Mouse (Mus musculus): ENCODE results near the gene Fam171a2.

The Fam171a2 gene

DNA sequence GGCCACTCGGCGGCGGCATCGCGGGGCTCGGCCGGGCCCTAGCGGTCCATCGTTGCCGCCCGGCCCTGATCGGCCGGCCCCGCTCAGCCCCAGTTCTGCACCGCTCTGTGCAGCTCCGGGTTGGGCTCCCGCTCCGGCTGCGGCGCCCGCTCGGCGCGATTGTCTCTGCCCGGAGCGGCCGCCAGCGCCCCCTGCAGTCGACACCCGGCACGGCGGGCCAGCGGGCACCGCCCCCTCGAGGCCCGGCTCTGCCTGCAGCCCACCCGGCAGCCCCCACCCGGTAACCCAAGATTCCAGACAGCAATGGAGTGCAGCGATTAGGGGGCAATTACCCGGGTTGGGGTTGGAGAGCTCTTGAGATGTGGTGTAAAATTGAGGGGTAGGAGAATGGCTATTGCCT, at the start of gene Fam171a2:
TSS of gene Fam171a2 (minus strand) at position 186 of the 400 bp plus-strand sequence.
- peak; percentile 68 to 77 for DNase-seq

DNA sequence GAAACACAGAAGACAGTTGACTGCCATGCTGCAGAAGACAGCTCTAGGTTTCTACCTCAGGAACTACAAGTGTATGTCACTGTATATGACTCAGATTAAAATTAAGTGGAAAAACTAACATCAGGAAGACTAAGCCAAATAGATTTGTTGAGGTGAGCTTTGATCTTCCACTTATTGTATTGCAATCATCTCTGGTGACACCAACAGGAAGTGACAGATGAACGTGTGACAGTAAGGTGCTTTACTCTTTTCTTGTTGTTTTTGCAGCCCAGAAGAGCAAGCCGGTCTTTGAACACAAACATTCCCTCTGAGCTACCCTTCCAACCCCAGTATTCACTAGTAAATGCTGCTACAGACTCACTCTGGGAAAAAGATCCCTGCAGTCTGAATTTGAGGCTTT, 49.2 kb upstream of the Fam171a2 start:
- no peak for DNase-seq

DNA sequence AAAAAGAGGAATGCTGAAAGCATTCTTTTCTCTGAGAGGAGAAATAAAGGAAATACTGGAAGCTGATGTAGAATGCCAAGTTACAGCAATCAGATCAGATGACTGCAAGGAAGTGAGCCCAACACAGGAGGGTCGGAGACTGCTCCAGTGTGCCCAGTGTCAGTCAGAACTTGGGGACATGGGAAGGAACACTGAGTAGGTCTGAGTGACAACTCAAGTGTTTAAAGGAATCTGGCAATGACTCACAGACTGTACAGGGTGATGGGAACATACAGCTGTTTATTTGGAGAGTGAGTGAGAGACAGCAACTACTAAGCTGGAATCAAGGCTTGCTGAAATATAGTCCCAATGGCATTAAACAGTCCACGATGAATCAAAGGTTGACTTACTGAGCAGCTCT, 48.7 kb upstream of the Fam171a2 start:
- no peak for DNase-seq

DNA sequence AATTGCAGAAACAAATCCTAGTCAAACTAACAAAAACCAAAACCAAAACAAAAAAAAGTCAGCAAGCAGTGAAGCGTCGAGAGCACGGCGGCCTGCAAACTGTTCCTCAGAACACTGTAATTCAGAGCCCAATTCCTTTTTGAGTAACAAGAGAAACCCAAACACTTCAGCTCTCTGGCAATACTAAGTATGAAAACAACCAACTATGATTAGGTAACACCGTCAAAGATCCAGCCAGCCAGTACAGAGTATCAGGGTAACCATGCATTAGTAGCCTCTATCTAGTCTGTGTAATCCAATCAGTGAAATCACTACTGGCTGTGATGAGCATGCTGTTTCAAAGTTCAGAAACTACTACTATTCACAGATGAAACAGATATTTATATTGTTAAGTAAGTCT, 48.3 kb upstream of the Fam171a2 start:
- no peak for DNase-seq

DNA sequence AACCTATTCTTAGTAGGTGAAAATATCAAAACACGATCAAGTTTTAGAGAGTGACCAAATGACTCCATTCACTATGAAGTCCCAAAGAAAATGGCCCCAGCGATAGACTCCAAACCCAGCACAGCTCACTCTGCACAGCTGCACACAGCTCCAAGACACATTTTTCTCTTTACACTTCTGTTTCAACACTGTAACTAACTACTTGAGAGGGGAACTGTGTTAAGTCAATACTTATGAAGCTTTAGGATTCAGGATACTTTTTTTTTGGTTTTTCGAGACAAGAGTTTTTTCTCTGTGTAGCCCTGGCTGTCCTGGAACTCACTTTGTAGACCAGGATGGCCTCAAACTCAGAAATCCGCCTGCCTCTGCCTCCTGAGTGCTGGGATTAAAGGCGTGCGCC, 47.6 kb upstream of the Fam171a2 start:
- no peak for DNase-seq

DNA sequence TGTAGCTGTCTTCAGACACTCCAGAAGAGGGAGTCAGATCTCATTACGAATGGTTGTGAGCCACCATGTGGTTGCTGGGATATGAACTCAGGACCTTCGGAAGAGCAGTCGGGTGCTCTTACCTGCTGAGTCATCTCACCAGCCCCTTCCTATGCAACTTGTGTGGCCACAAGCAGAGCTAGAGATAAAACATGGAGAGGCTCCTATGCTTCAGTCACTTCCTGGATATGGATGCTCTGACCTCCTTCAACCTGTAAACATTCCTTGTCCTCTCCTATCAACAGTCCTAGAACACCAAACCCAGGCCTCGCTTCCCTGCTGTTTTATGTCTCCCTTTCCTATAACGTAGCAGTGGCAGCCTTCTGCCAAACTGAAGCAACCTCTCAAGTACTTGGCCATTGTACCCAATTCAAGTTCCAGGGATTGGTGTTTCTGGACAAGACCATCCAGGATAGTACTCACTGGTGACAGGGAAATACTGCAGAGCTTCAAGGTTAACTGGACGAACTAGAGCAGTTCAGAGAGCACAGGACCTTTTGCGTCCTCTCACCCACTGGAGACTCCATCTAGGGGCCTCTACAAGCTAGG, 46.7 kb upstream of the Fam171a2 start:
- DNase-seq: no peak

DNA sequence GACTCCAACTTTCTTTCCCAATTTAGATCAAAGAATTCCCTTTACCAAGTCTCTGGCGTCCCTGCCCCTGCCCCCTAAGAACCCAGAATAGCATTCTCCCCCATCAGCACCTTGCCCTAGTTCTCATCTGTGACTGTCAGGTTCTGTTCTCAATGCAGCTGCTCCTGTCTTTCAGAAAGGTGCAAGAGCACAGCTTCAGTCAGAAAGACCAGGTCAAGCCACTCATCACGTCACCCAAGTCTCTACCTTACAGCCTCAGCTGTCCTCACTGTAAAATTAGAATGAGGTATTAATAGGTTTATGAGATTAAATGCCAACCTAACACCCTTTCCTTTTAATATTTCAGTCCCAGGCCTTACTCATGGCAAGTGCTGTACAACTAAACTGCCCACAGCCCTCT, 45.8 kb upstream of the Fam171a2 start:
- no peak for DNase-seq

DNA sequence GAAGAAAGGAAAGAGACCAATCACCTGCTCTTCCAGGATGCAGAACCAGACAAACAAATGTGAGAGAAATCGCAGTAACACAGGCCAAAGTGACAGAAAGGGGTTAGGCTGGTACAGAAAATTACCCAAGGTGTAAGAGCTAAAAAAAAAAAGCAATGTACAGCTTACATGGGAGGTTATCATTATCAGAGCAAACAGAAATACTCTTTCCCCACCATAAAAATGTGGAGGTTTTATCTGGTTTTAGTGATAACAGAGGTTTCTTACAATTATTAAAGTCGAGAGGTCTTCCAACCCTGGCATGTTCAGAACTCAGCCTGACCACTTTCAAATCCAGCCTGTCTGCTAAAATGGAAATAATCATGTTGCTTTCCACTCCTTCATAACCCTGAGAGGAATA, 40.4 kb upstream of the Fam171a2 start:
- no peak for DNase-seq

DNA sequence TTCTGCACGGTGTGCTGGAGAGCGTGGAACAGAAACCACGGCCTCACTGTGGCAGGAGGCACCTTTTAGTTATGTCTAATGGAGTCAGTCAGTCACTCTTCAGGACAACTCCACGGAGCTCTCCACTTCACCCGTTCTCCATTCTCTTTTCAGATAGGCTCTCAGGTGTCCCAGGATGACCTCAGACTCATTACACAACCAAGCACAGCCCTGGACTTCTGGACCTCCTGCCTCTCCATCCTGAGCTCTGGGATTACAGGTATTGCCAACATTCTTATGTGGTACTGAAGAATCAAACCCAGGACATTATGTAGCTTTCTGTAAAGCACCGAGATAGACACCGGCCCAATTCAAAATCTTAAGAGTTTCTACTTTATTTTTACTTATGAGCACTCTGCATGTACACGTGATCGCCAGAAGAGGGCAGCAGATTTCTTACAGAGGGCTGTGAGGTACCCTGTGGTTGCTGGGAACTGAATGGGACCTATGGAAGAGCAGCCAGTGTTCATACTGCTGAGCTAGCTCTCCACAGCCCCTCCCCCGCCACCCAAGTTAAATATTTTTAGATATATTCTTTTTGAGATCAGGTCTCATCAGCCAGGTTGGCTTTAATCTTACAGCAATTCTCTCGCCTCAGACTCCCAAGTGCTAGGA, 39.4 kb upstream of the Fam171a2 start:
- peak; percentile 63 to 67 for DNase-seq

DNA sequence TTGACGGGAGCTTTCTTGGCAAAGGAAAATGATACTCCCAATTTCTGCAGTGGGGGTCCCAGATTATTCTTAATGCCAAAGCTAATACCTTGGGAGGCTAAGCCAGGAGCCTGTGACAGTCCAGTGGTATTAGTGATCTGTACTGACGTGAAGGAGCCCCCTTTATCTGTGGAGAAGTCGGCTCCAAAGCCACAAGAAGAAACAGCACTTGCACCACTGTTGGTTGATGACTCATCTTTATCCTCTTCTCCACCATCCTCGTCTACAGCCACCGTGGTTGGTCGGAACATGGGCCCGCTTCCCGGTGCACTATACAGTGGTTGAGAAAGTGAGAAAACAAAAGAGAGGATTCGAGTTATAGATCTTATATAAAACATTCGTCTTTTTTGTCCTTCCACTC, 34.3 kb upstream of the Fam171a2 start:
- no peak for DNase-seq

DNA sequence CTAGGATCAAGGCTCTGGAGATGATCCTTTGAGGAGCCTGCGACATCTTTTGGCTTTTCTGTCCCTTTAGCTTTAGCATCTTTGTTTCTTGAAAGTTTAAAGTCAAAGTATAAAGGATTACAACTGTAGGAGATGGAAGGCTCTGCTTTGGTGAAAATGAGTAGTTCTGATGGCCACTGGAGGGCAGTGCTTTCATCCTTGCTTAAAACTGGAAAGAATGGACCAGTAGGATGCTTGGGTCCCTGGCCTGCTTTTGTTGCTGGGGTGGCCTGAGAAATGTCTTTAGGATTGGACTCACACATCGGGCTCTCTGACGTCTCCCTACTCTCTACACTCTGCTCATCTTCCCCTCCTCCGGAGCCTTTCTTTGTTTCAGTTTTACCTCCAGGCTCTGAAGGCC, 33.4 kb upstream of the Fam171a2 start:
- no peak for DNase-seq

DNA sequence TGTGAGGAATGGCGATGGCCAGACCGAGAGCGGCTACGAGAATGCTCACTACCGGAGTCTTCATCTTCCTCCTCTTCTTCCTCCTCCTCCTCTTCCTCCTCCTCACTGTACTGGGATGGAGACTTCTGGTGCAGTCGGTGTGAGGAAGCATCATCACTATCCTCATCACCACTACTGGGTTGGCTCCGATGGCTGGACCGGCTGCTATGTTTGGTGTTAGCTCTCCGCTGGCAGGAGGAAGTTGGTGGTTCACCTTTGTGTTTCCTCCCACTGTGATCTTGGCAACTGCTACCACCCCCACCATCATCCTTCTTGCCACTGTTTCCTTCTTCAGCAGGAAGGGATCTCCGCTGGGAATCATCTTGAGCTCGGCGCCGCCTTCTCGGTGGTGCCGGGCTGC, 32.6 kb upstream of the Fam171a2 start:
- no peak for DNase-seq

DNA sequence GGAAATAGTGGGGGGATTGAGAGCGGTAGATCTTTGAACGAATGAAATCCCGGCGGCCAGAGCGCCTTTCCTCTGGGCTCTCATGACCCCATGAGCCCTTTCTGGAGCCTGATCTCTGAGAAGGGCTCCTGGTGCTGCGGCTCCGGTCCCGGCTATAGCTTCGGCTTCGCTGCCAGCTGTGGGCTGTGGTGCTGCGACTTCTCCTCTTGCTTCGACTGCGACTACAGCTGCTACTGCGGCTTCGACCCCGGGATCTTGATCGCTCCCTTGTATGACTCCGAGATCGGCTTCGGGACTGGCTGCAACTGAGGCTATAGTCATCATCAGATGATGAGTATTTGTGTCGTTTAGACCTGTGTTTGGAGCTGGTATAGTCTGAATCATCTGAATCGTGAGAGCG, 32.1 kb upstream of the Fam171a2 start:
- no peak for DNase-seq

DNA sequence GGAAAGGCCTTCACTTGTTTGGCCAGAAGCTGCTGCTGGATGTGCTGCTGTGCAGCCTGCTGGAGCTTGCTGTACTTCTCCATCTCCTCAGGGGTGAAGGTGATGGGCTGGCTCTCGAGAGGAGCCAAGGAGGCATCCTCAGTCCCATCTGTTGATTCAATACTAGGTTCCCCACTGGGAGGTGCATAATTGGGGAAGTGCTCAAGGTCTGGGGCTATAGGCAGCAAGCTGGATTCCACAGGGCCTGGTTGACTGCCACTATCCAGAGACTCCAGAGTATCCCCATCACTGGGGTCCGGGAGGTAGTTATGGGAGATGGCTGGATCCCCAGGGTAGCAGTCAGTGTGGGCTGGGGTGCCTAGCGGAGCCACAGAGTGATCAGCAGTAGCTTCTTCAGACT, 31.2 kb upstream of the Fam171a2 start:
- DNase-seq: no peak

DNA sequence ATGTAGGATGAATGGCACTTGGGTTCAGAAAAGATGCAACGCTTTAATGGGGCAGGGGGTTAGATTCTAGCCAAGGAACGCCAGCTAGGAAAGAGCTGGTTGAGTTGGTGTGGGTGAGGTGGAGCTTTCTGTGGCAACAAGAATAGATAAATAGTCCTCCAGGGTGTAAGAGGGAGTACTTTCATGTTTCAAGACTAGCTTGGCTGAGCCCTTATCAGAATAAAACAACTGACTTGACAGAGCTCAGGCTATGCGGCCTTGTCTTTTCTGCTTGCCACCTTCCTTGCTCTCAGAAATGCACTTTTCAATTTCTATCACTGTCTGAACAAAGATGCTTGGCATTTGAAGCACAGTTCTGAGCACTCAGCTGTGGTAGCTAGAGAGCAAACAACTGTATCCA, 27.5 kb upstream of the Fam171a2 start:
- peak in 1 of 2 experiments; percentile 12 for DNase-seq

DNA sequence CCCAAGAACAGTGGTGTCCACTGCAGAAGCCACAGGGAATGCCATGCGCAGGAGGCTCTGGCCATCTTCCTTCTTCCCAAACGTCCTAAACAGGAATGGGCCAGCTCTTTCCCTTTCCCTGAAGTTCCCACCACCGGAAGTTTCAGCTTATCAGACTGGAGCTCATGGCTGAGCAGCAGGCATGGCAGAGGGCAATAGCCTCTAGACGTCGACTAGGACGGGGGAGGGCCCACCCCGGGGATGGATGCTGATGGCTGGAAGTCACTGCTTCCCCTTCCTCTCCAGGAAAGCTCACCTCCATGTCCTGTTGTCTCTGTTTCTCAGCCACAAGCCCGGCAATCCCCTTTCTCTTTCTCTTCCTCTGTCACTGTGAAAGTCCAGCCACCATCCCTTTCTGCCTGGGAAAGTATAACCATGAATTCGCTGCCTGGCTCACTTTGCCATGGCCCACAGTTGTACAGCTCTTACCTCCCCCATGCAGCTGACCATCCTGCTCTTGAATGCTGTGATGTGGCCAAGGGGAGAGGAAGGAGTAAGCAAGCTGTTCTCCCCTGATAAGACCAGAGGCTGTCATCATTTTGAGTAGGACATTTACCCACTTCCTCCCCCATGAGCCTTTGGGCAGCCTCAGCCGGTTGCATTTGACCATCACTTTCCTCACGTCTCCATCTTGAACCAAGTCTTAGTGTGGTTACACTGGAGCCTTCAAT, 22.3 kb upstream of the Fam171a2 start, which contains the start of gene Itga2b:
TSS of gene Itga2b (minus strand) at position 475 of the 710 bp plus-strand sequence.
- no peak for DNase-seq

DNA sequence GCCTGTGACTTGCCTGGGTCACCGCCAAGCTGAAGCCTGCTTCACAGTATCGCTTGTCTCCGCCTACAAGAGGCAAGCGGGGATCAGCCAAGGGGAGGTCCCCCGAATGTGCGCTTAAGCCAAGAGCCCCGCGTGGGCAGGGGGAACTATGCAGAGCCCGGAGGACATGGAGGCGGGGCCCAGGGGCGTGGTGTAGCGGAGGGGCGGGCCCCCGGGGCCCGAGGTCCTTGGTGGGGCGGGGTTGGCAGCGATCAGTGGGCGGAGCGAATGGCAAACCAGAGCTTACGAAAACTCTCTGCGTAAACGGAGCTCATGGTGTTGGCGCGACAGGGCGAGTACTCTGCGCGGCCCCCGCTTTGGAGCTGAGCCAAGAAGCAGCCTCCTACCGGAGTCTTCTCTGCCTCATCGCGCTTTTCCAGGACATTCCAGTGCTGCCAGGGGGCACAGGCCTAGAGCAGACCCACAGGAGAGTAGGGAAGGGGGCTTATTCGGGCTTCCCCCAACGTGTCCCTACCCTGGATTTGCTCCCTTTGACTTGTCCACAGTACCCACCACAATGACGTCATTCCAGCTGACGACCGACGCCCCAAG, 19.7 kb upstream of the Fam171a2 start:
- peak; percentile 98 for DNase-seq

DNA sequence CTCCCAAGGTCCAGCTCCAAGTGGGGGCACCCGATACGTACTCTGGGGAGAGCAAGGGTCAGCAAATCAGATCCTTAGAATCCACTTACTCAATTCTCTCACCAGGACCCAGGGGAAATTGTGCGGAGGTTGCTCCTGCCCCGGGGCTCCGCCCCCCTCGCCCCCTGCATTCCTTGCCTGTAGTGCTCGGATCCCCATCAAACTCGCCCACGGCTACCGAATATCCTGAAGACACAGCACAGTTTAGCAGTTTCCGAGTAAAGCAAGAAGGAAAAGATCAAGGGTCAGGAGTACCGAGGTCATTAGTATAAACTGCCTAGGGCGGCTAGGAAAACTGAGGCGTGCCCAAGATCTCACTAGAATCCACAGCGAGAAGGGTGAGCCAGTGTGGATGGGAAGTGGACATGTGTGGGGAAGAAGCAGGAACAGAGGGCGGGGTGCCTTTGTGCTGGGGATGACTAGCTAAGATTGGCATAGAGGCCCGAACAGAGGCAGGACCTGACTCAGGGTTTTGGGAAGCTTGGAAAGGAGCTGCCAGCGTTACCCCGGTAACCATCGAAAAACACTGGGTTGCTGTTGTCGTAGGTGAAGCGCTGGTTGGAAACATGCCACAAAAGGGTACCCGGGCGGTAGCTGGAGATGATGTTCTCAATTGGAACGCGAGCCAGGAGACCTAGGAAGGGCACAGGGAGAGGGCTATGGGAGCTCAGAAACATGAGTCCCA, 18.4 kb upstream of the Fam171a2 start:
- peak; percentile 61 to 81 for DNase-seq

DNA sequence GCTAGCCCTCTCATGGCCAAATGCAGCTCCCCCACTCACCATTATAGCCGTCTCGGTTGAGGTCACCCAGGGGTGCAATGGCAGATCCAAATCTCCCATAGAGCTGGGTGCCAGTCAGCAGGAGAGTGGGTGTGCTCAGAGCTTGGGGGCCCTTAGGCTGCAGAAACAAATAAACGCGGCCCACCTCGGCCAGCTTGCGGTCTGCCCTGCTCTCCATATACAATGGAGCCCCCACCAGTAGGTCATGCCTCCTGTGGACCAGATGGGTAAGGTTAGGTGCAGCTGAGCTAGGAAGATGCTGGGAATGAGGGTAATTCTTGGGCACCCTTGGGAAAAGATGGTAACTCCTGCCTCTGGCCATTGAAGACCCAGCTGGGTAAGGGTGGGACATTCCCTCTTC, 17.4 kb upstream of the Fam171a2 start:
- no peak for DNase-seq

DNA sequence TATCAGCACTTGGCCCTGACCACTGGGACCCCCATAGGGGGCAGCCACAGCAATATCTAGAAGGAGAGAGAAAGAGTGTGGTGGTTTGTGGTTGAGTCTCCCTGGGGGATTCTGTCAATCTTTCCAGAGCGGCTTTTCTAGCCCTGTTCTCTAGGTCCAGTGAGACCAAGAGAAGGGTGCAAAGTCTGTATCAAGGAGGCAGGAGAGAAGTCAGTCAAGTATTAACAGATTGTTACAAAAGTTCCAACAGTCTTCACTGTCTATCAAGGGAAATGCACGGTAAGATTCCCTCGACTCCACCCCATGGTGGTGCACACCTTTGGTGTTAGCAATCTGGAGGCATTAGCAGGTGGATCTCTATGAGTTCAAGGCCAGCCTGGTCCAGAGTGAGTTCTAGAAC, 14.3 kb upstream of the Fam171a2 start:
- peak; percentile 50 to 70 for DNase-seq

DNA sequence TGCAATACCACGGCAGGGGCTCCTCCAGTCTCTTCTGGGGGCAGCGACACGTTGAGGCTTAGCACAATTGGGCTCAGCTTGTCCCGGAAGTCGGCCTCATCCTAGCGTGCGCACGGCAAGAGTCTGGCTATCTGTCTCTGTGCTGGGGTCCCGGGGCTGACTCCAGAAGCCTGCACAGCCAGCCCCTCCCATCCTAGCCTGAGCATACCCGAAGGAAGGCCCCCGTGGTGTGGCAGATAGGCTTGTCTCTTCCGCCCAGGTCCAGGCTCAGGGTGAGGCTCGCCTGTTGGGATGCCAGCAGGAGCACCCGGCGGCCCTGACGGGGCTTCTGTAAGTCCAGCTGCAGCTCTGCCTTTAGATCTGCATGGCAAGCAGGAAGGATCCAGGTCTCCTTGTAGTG, 13.1 kb upstream of the Fam171a2 start:
- no peak for DNase-seq

DNA sequence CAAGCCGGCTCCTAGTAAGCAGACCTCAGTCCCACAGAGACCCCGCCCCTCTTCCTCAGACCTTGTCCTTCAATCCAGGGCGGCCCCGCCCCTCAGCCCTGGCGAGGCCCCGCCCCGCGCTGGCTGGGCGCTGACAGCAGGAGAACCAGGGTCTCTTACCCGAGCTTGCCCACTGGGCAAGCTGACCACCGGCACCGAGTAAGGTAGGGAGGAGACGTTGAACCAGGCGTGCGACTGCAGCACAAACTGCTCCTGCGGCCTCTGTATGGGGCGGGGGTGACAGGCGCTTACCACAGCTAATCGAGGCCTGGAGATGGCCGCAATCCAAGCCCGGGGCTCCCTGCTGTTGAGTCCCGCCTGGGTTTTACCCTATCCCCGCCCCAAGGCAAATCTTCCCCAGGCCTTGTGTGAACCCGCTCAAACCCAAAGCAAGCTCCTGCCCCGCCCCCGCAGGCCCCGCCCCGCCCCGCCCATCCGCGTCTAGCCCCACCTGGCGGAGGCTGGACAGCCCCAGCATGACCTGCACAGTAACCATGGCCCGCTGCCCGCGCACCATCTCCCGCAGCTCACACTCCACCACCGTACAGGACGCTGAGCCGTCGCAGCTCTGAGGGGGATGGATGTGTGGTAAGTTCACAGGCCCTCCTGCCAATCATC, 8.4 kb upstream of the Fam171a2 start:
- peak; percentile 88 to 94 for DNase-seq

DNA sequence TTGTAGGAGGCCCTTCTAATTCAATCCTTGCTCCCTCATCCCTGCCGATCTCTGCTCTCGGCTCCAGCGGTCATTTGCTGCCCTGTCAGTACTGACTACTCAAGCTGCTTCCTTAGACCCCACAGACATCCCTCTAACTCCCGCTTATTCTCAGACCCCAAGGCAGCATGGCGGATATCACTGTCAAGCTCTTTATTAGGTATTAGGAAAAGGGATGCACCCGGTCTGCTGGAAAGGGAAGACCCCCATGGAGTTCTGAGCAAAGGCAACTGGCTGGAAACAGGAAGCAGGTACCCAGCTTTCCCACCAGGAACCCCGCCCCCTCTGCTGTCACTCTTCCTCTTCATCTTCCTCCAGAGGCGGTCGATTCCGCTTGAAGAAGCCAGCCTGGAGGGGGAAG, 5.6 kb upstream of the Fam171a2 start:
- no peak for DNase-seq

All from kidney, postnatal 25 days (tissue).